Mouse (Mus musculus) ES-E14 (cell line): ENCODE measurements around the gene Ankrd33.

Experiments used
- CHD2 ChIP-seq: IDR thresholded peaks from 2 replicates; pipeline ENCODE4 v1.6.1; 2014; ENCODE audit warnings: mild to moderate bottlenecking, low read depth, low read length, inconsistent platforms
- HCFC1 ChIP-seq: IDR thresholded peaks from 2 replicates; pipeline ENCODE4 v1.6.1; 2012; ENCODE audit warnings: low read length, inconsistent platforms, borderline replicate concordance; ENCODE audit not compliant: insufficient read depth
- MAFK ChIP-seq: IDR thresholded peaks from 2 replicates; pipeline ENCODE4 v1.6.1; 2014; ENCODE audit warnings: mild to moderate bottlenecking, low read depth, low read length, inconsistent platforms; ENCODE audit not compliant: insufficient read depth
- ZC3H11A ChIP-seq: IDR thresholded peaks from 2 replicates; pipeline ENCODE4 v1.6.1; 2012; ENCODE audit warnings: low read depth, mild to moderate bottlenecking, inconsistent platforms, low read length, borderline replicate concordance
- ZNF384 ChIP-seq: IDR thresholded peaks from 2 replicates; pipeline ENCODE4 v1.6.1; 2012; ENCODE audit warnings: low read depth, low read length, inconsistent platforms

DNA sequence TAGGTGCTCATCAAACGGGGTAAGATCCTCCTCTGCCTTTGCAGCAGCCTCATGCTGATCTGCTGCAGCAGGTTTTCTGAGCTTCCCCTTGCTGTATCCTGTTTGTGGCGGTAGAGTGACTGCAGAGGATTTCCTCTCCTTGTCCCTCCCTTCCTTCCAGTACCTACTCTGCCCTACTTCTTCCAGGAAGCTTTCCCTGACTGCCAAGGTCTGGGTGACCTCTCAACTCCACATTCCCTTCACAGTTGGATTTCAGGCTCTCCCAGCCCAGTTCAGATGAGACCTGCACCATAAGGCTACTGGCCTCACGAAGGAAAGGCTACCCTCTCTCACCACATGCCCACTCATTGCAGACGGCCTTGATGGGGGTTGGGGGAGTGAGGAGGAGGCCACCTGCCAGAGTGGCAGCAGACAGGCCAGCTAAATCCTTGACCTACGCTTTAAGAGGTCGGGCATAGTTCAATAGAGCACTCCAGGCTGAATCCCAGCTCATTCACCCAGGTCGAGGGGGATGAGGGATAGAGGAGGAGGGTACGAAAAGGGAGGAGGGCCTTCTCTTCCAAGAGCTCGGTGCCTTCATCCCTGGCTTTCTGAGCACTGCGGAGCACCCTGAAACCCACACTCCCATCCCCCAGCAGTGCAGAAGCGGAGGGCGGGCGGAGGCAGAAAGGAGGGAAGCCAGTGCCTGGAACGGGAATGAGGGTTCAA, 23.3 kb upstream of the Ankrd33 start:
- no peak for TF ChIP-seq HCFC1
- TF ChIP-seq CHD2, result no peak
- no peak for TF ChIP-seq MAFK
- TF ChIP-seq ZNF384, result no peak
- no peak for TF ChIP-seq ZC3H11A
